Mouse (Mus musculus) G1E (cell line): ENCODE results near the gene Grid2. TPM values are rescaled to one million over a fixed set of nuclear protein-coding genes. Genes with fewer than 3 reads are reported as not detected.

Experiments used
- ATAC-seq: 2 replicates; pipeline ENCODE4 v1.8.0; 2016; ENCODE audit warnings: mild to moderate bottlenecking; ENCODE audit not compliant: insufficient number of reproducible peaks, poor library complexity, low FRiP score, severe bottlenecking; ENCODE audit errors: extremely low read depth
- DNase-seq: peaks from one replicate; pipeline ENCODE4 v3.0.0; 2012; ENCODE audit warnings: low spot score
- H3K27me3 ChIP-seq: 2 replicates; pipeline ENCODE4 v1.6.1; 2012; ENCODE audit warnings: mild to moderate bottlenecking, low read length, inconsistent platforms; ENCODE audit not compliant: insufficient read depth
- H3K36me3 ChIP-seq: replicated peaks from 2 replicates; pipeline ENCODE3; 2012; ENCODE audit warnings: mild to moderate bottlenecking, inconsistent platforms
- H3K4me1 ChIP-seq: 2 replicates; pipeline ENCODE4 v1.6.1; 2012; ENCODE audit warnings: low read depth, low read length, inconsistent platforms, mixed read lengths; ENCODE audit not compliant: insufficient read depth
- H3K4me3 ChIP-seq: 2 replicates; pipeline ENCODE4 v1.5.1; 2012; ENCODE audit warnings: low read depth, mild to moderate bottlenecking, inconsistent platforms, low read length, moderate library complexity, mixed read lengths
- H3K9me3 ChIP-seq: replicated peaks from 2 replicates; pipeline ENCODE4 v1.6.1; 2012; ENCODE audit warnings: inconsistent platforms
- CTCF ChIP-seq: IDR thresholded peaks from 2 replicates; pipeline ENCODE4 v1.5.1; 2012; ENCODE audit warnings: low read depth, low read length, inconsistent platforms, mixed read lengths
- GATA1 ChIP-seq: IDR thresholded peaks from 2 replicates; pipeline ENCODE4 v1.6.1; 2012; ENCODE audit warnings: borderline replicate concordance, low read length, inconsistent platforms, mixed read lengths
- GATA2 ChIP-seq: IDR thresholded peaks from 2 replicates; pipeline ENCODE4 v1.6.1; 2012; ENCODE audit warnings: low read depth, low read length, inconsistent platforms, borderline replicate concordance
- POLR2AphosphoS5 ChIP-seq: IDR thresholded peaks from 2 replicates; pipeline ENCODE4 v1.6.1; 2012; ENCODE audit warnings: low read depth, low read length, inconsistent platforms; ENCODE audit not compliant: insufficient replicate concordance
- TAL1 ChIP-seq: conservative IDR thresholded peaks from 2 replicates; pipeline ENCODE4 v1.6.1; 2012; ENCODE audit warnings: low read depth, low read length, inconsistent platforms, mixed read lengths
- polyA plus RNA-seq: library from polyadenylated mRNA; stranded (reverse); fragments of >175 nt; gene quantifications from 2 replicates; pipeline ENCODE4 v1.2.3, GENCODE M21; 2012
- total RNA-seq, 2 experiments: library from RNA; stranded (forward) in 1 of 2; stranded (reverse) in 1 of 2; fragments of 200-1000 nt in 1 of 2; fragments of >200 nt in 1 of 2; fragmentation: Nextera tagmentation in 1 of 2; gene quantifications; 2 replicates each; pipeline ENCODE4 v1.2.3; 2014 to 2017

Gene Grid2
- 0.24 TPM in 1 of 2 replicates, not detected in the other for total RNA-seq (2014; fragmentation: Nextera tagmentation)
- 0.17 and 0.38 TPM in 2 replicates for total RNA-seq (2017)
- polyA plus RNA-seq, result 0.01 TPM in 1 of 2 replicates, not detected in the other

- TF ChIP-seq POLR2AphosphoS5, result no peak
- no peak for TF ChIP-seq TAL1
- TF ChIP-seq GATA2, result no peak
- no peak for TF ChIP-seq CTCF
- TF ChIP-seq GATA1, result no peak
- Histone ChIP-seq H3K36me3 (no peaks in the 10 kb centered on the region), H3K9me3 (peaks cover 18% of the 10 kb centered on the region), H3K4me1 (no peaks in the 10 kb centered on the region), H3K27me3 (no peaks in the 10 kb centered on the region), H3K4me3 (no peak within 1 kb of the TSS; the same call in 1 of the 2 replicates)
- ATAC-seq (no peak), DNase-seq (no peak)
These were observed at the start of gene Grid2 for GRCm38 (mm10) chr6:63255826-63256555. Grid2 (plus strand) TSS chr6:63255876.

- Histone ChIP-seq H3K27me3 (no peaks in the 10 kb centered on the region), H3K36me3 (no peaks in the 10 kb centered on the region), H3K4me3 (no peak overlapping the region), H3K9me3 (peaks cover under 1% of the 10 kb centered on the region), H3K4me1 (no peaks in the 10 kb centered on the region)
- TF ChIP-seq TAL1 (no peak), POLR2AphosphoS5 (no peak), GATA2 (no peak), CTCF (no peak), GATA1 (no peak)
- DNase-seq (no peak), ATAC-seq (no peak)
These were observed 4.9 kb upstream of the Grid2 start for GRCm38 (mm10) chr6:63250738-63251137.

- no peaks in the 10 kb centered on the region for H3K27me3 ChIP-seq
- no peak for DNase-seq
- ATAC-seq, result no peak
These were observed 1.1 kb downstream of the Grid2 start for GRCm38 (mm10) chr6:63256556-63257405.

GRCm38 (mm10) chr6:63257406-63257845 lies 1.8 kb downstream of the Grid2 start:
- Histone ChIP-seq H3K4me1 (no peaks in the 10 kb centered on the region), H3K36me3 (no peaks in the 10 kb centered on the region), H3K27me3 (no peaks in the 10 kb centered on the region), H3K9me3 (peaks cover 18% of the 10 kb centered on the region), H3K4me3 (no peak overlapping the region; the same call in 1 of the 2 replicates)
- TF ChIP-seq CTCF (no peak), GATA1 (no peak), POLR2AphosphoS5 (no peak), GATA2 (no peak), TAL1 (no peak)
- no peak for DNase-seq
- ATAC-seq, result no peak

More at GRCm38 (mm10) chr6:63256556-63257405, 1.1 kb downstream of the Grid2 start:
- TF ChIP-seq GATA1 (no peak), POLR2AphosphoS5 (no peak)
- Histone ChIP-seq H3K4me3 (no peak overlapping the region; the same call in 1 of the 2 replicates), H3K9me3 (peaks cover 18% of the 10 kb centered on the region), H3K36me3 (no peaks in the 10 kb centered on the region), H3K4me1 (no peaks in the 10 kb centered on the region)

GRCm38 (mm10) chr6:63257876-63258275 lies 2.2 kb downstream of the Grid2 start:
- no peaks in the 10 kb centered on the region for H3K36me3 ChIP-seq
- no peaks in the 10 kb centered on the region for H3K27me3 ChIP-seq
- ATAC-seq (no peak), DNase-seq (no peak)
- no peak overlapping the region for H3K4me3 ChIP-seq
- no peaks in the 10 kb centered on the region for H3K4me1 ChIP-seq
- peaks cover 18% of the 10 kb centered on the region for H3K9me3 ChIP-seq
- no peak for TF ChIP-seq TAL1
- no peak for TF ChIP-seq GATA2
- no peak for TF ChIP-seq GATA1
- TF ChIP-seq CTCF, result no peak
- no peak for TF ChIP-seq POLR2AphosphoS5

DNA sequence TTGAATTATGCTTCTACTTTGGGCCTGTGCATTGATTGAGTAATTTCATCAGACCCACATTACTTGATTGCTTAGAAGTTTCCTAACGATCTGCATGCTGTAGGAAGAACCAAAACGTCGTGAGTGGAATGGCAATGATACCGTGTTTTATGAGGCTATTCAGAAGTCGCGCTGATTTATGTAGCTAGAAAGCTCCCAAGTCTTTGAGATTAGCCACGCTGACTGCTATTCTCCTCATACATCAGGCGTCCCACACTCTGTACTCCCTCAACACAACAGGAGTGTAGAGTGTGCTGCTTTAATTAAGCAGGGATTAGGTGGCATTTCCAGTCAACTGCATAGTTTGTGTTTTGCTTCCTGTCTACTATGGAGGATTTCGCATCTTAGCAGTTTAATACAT lies 4.1 kb downstream of the Grid2 start:
- H3K36me3 ChIP-seq, result no peaks in the 10 kb centered on the region
- H3K4me3 ChIP-seq, result no peak overlapping the region
- ATAC-seq (no peak), DNase-seq (no peak)
- peaks cover 18% of the 10 kb centered on the region for H3K9me3 ChIP-seq
- no peak for TF ChIP-seq GATA1
- no peak for TF ChIP-seq TAL1
- TF ChIP-seq GATA2, result no peak
- no peak for TF ChIP-seq CTCF
- no peak for TF ChIP-seq POLR2AphosphoS5
- no peaks in the 10 kb centered on the region for H3K27me3 ChIP-seq
- H3K4me1 ChIP-seq, result no peaks in the 10 kb centered on the region
